Mouse (Mus musculus) heart, postnatal 0 days (tissue): ENCODE data around the gene Aco2.

Experiments used
- CTCF ChIP-seq: IDR thresholded peaks from 2 replicates; pipeline ENCODE4 v1.5.1; 2016; ENCODE audit warnings: antibody characterized with exemption, control low read depth, low read depth
- EP300 ChIP-seq: IDR thresholded peaks from 2 replicates; pipeline ENCODE4 v1.6.1; 2016; ENCODE audit warnings: antibody characterized with exemption, low read depth

- TF ChIP-seq CTCF = no peak
- no peak for TF ChIP-seq EP300
Observed at GRCm38 (mm10) chr15:81920546-81921217, 48.6 kb downstream of the Aco2 start.
